Mouse (Mus musculus) erythroblast, embryonic 14.5 days (primary cell): ENCODE results near the gene Tgfbr3.

ENCODE experiments used
- GATA1 ChIP-seq: IDR thresholded peaks from 2 replicates; pipeline ENCODE4 v1.6.1; 2012; ENCODE audit warnings: low read length, inconsistent platforms, mixed read lengths
- TAL1 ChIP-seq: IDR thresholded peaks from 3 replicates; pipeline ENCODE4 v1.6.1; 2012; ENCODE audit warnings: low read length, inconsistent platforms, mixed read lengths

- no peak for TF ChIP-seq TAL1
- TF ChIP-seq GATA1 = no peak
Measured at GRCm38 (mm10) chr5:107106139-107106538, 183.3 kb downstream of the Tgfbr3 start.
